Mouse (Mus musculus) olfactory bulb, adult 2 months (tissue): Measurements from ENCODE around the gene Olfr1410. TPM values are rescaled to one million over a fixed set of nuclear protein-coding genes. Genes with fewer than 3 reads are reported as not detected.

Source experiments
- H3K27ac ChIP-seq: fragments of 200-500 bp; 2 replicates; pipeline ENCODE4 v1.5.1; 2012; ENCODE audit warnings: low read depth, low read length; ENCODE audit not compliant: insufficient read depth
- H3K4me1 ChIP-seq: fragments of 200-500 bp; 2 replicates; pipeline ENCODE4 v1.6.1; 2012; ENCODE audit warnings: low read length; ENCODE audit not compliant: control insufficient read depth, insufficient read depth
- H3K4me3 ChIP-seq: fragments of 200-500 bp; 2 replicates; pipeline ENCODE4 v1.5.1; 2012; ENCODE audit warnings: mild to moderate bottlenecking, low read depth, low read length, moderate library complexity; ENCODE audit not compliant: insufficient read depth
- CTCF ChIP-seq: fragments of 200-500 bp; IDR thresholded peaks from 2 replicates; pipeline ENCODE4 v1.5.1; 2012; ENCODE audit warnings: low read depth, mild to moderate bottlenecking, low read length, moderate library complexity; ENCODE audit not compliant: insufficient read depth
- POLR2A ChIP-seq: fragments of 200-500 bp; IDR thresholded peaks from 2 replicates; pipeline ENCODE4 v1.6.1; 2012; ENCODE audit warnings: mild to moderate bottlenecking, low read depth, low read length, moderate library complexity; ENCODE audit not compliant: insufficient read depth
- WGBS: fragments of 180-500 bp; shearing (Covaris S2); methylation state at CpG from one replicate; pipeline ENCODE4 v1.1.7; 2018; 5-methylcytosine and 5-hydroxymethylcytosine counted together
- polyA plus RNA-seq: library from polyadenylated mRNA; stranded (reverse); fragments of >200 nt; gene quantifications from 2 replicates; pipeline ENCODE4 v1.2.4, GENCODE M21; 2012; ENCODE audit warnings: low replicate concordance; ENCODE audit not compliant: missing spikeins, insufficient read depth, insufficient read length

The Olfr1410 gene
- polyA plus RNA-seq, 1 experiment, result not detected

DNA sequence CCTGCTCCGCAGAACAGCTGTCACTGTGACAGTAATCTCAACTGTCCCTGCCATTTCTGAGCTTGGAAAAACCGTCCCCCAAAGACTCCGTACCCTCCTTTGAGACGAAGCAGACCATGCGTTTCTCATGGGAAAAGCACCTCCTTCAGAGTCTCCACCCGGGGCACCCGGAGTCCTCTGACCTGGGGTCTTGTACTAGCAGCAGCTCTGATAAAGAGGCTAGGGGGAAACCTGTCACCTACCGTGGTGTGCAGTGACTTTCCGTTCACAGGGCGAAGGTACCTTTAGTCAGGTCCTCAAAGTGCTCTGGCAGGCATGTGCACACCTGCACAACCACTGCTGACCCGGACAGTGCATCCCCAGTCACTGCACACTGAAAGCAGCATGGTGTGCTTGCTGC, 31.1 kb downstream of the Olfr1410 start:
- TF ChIP-seq POLR2A (no peak), CTCF (no peak)
- no peak overlapping the region for H3K27ac ChIP-seq
- WGBS, result 95% methylated on average over 11 of the region's 11 CpGs
- H3K4me1 ChIP-seq, result peaks cover 24% of the 10 kb centered on the region
- no peak overlapping the region for H3K4me3 ChIP-seq

DNA sequence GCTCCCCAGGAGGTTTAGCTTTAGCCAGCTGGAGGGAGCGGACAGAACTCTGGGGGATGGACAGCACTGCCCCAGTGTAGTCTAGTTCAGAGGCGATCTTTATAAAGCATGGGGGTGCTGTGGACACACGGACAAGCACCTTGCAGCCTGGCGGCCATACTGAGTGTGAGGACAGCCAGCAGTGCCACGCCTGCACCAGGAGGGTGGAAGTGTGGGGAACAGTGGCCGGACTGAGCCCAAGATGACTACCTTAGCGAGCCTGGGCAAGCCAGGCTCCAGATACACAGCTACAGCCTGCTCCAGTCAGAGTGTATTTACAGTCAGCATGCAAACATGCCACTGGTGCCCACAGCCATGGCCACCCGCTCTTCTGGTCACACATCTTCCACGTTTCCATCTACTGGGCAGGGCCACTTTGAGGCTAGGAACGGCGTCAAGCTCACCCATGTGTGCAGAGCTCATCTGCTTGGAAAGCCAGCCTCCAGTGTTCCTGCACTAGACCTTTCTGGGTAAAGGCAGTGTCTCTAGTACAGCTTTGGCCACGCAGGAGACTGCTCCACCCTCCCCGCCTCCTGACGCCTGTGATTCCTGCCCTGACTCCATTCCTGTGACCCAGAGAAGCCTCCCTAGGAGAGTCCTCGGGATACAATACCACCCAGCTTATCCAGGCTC, 32.1 kb downstream of the Olfr1410 start:
- H3K4me1 ChIP-seq, result peaks cover 24% of the 10 kb centered on the region
- H3K27ac ChIP-seq, result no peak overlapping the region
- no peak overlapping the region for H3K4me3 ChIP-seq
- no peak for TF ChIP-seq POLR2A
- WGBS, result 88% methylated on average over 15 of the region's 15 CpGs

DNA sequence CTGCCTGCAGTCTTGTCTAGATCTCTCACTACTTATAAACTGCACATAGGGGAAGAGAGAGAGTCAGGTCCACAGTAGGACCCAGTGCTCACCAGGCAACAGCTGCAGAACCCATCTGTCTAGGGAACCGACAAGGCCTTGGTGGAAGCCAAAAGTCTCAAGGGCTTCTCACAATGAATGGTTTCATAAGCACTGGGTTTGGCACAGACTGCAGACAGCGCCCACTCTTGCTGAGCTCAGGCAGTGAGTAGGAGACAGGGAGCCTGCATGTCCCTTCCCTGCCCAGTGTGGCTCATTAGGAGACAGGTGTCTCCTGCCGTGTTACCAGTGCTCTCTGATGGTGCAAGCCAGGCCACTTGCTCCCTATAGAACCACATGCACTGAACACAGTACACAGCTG, 32.6 kb downstream of the Olfr1410 start:
- TF ChIP-seq CTCF, result no peak
- no peak for TF ChIP-seq POLR2A
- H3K4me1 ChIP-seq, result peaks cover 24% of the 10 kb centered on the region
- H3K4me3 ChIP-seq, result no peak overlapping the region
- 61% methylated on average over 3 of the region's 3 CpGs for WGBS
- H3K27ac ChIP-seq, result no peak overlapping the region

DNA sequence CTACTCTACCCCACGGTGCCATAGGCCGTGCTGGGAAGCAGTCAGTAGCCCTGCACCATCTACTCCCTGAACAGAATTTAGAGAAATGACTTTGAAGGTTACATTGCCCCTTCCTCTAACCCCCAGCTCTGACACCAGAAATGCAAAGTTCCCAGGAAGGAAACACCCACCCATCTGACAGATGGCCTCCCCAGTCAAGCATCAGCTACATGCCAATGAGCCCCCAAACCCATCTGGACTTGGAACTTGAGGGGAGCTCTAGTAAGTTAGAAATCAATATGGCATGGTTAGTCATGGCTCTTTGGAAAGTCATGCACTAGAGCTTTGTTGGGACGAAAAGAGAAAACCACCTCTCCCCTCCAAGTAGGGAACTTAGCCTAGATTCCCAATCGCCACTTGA, 33.2 kb downstream of the Olfr1410 start:
- peaks cover 24% of the 10 kb centered on the region for H3K4me1 ChIP-seq
- no peak for TF ChIP-seq CTCF
- TF ChIP-seq POLR2A, result no peak
- no peak overlapping the region for H3K4me3 ChIP-seq
- WGBS, result 93% methylated on average over 4 of the region's 4 CpGs
- no peak overlapping the region for H3K27ac ChIP-seq

DNA sequence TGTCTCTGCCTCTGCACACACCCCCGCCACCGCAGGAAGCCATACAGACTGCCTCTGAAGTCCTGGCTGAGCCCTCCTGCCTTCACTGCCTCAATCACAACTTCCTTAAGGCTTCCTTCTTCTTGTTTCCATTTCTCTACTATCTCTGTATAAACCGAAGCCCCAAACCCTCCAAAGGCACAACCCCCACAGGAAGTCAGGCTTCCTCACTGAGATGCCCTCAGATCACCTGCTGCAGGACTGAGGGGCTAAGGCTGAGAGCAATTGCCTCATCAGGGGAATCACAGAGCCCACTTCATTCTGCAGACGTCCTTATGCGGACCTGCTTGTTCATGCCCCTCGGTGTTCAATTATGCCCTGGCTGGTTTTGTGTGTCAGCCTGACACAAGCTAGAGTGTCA, 34.8 kb downstream of the Olfr1410 start:
- TF ChIP-seq POLR2A (no peak), CTCF (no peak)
- 83% methylated on average over 6 of the region's 6 CpGs for WGBS
- no peak overlapping the region; the same call in 1 of the 2 replicates for H3K4me3 ChIP-seq
- peaks cover 24% of the 10 kb centered on the region for H3K4me1 ChIP-seq
- H3K27ac ChIP-seq, result no peak overlapping the region

DNA sequence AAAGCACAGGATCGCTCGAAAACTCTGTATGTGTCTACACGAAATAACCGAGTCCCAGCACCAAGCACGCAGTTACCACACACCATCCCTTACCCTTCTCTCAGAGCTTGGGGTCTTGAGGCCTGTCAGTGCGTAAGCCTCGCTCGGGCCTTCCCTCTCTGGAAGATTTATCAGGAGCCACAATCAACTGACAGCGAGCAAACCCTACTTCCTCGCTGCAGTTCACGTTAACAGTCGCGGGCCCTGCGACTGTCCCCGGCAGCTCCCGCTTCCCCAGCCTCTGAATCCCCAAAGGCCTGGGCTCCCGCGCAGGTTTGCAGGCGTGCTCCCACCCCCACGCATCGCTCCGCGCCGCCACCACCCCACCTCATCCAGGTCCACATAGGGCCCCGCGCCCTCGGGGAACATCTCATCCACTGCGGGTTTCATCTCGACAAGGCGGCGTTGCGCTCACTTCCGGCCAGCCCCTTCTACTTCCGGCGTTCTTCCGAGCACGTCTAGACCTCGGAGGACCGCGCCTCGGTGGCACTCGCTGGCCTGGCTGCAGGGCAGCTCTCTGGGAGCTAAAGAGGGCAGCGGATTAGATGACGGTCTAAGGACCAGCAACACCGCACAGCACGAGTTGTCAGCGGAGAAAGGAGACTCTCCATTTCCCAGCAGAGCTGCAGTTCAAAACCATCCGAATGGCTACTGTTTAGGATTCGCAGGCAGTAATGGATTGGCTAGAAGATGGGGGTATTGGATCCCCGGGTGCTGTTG, 36.1 kb downstream of the Olfr1410 start, which contains the start of gene Cops9:
Gene Cops9, minus strand, starts transcription at position 472 of the 759 bp plus-strand sequence.
- Histone ChIP-seq H3K4me3 (peak within 1 kb of the TSS; percentile 65), H3K4me1 (peaks cover 24% of the 10 kb centered on the region), H3K27ac (peak within 1 kb of the TSS; percentile 81)
- TF ChIP-seq CTCF (no peak), POLR2A (peak; percentile 86)
- WGBS, result under 1% methylated on average over 50 of the region's 50 CpGs

DNA sequence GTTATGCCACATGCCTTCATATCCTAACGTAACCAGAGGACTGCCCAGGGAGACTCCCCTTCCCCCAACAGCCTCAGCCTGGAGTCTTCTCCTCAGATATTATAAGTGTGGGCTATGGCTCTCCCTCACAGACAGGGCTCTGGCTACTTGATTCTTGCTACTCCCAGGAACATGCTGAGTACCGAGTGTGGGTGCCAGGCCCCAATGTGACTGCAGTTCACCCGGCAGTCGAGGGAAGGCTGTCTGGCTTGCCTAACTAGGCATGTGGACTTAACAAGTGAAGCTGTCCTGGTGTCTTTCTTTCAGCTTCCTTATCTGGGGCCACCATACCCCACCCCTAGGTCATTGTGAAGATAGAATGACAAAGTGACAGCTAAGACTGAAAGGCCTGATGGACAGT, 38.1 kb downstream of the Olfr1410 start:
- TF ChIP-seq POLR2A (no peak), CTCF (no peak)
- 84% methylated on average over 4 of the region's 4 CpGs for WGBS
- Histone ChIP-seq H3K4me1 (peaks cover 17% of the 10 kb centered on the region), H3K27ac (no peak overlapping the region), H3K4me3 (no peak overlapping the region)

DNA sequence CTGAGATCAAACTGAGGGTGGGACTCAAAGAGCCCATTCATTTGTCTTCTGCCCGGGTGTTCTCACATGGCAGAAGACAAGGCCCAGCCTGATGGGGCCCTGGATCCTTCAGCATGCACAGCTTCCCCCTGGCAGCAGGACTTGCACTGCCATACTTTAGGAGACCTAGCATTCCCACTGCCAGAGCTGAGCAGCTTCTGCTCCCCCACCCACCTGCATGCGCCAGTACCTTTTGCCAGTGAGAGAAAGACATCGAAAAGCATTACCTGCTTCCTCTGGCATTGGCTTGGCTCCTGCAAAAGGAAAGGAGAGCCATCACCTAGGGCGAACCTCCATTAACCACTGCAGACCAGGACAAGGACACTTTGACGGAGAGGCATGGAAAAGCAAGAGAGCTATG, 39.3 kb downstream of the Olfr1410 start:
- Histone ChIP-seq H3K4me3 (no peak overlapping the region), H3K27ac (no peak overlapping the region), H3K4me1 (peaks cover 10% of the 10 kb centered on the region)
- 83% methylated on average over 5 of the region's 5 CpGs for WGBS
- no peak for TF ChIP-seq POLR2A
- no peak for TF ChIP-seq CTCF

DNA sequence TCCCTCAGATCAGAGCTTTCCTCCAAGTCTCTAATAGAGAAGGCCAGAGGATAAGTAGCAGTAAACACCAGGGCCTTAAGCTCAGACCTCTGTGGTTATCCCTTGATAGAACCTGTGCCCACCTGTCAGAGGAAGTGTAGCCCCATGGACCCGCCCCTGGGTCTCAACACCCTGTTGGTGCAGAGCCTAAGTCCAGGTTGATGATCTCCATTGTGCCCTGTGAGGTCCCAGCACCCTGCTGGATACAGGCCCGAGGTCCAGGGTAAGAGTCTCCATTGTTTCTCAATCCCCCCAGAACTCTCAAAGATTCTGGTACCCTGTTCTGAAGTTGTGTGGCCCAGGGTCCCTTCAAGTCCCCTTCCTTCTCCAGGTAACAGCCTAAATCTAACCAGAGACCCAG, 40.5 kb downstream of the Olfr1410 start:
- TF ChIP-seq CTCF (no peak), POLR2A (no peak)
- H3K27ac ChIP-seq, result no peak overlapping the region
- WGBS, result 64% methylated on average over 2 of the region's 2 CpGs
- no peaks in the 10 kb centered on the region; the same call in 1 of the 2 replicates for H3K4me1 ChIP-seq
- H3K4me3 ChIP-seq, result no peak overlapping the region
